ENCODE assay signal across 12 mouse cellular contexts in the genomic region with DNA sequence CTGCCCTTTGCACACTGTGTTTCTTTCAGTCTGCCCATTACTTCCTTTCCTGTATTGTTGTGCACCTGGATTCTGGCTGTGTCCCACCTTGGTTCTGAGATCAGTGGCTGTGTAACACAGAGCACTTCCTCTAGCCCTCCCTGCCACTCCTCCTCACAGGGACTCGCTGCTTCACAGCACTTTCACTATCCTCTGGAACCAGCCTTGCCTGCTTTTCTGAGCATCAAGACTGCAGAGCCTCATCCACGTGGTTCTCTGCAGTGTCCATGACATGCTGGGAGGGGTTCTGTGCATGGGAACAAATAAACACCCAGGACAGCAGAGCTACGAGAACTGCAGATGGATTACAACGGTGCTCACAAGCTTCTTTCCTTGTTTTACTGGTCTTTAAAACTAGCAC. TPM values are rescaled to one million over a fixed set of nuclear protein-coding genes. Genes with fewer than 3 reads are reported as not detected.
DNase-seq lines count a peak whose midpoint lies in the region; ATAC-seq lines count a peak whose summit lies in the region.
"Had no signal": no experiment of that assay in that cellular context is flagged by ENCODE, and none has a peak within 500 bp of the region (broad histone marks: within the 10 kb centered on the region; RNA-seq: fewer than 3 reads in every experiment).

No protein-coding gene starts in this region.

- peaks cover 7% of the 10 kb centered on the region; the same call in 1 of the 2 replicates for H3K36me3 ChIP-seq in liver, embryonic 12.5 days
- H3K36me3 ChIP-seq in liver, embryonic 11.5 days (ENCODE audit: control insufficient read depth, insufficient read depth, low read length) = no peaks in the 10 kb centered on the region
- no peaks in the 10 kb centered on the region for H3K36me3 ChIP-seq in limb, embryonic 11.5 days (ENCODE audit: control insufficient read depth, insufficient read depth, low read length)
- H3K36me3 ChIP-seq in stomach, embryonic 16.5 days (ENCODE audit: control insufficient read depth, insufficient read depth, low read length) = no peaks in the 10 kb centered on the region
- no peaks in the 10 kb centered on the region for H3K36me3 ChIP-seq in forebrain, embryonic 16.5 days (ENCODE audit: control insufficient read depth, insufficient read depth)
- H3K36me3 ChIP-seq: lung, embryonic 15.5 days had no signal

- peaks cover 32% of the 10 kb centered on the region for H3K4me1 ChIP-seq in liver, embryonic 12.5 days
- H3K4me1 ChIP-seq in liver, embryonic 11.5 days (replicated peaks; ENCODE audit: control insufficient read depth, insufficient read depth, low read length) = no peaks in the 10 kb centered on the region; the same call in none of the 2 replicates
- H3K4me1 ChIP-seq in limb, embryonic 11.5 days (ENCODE audit: control insufficient read depth, insufficient read depth, low read length) = peaks cover 18% of the 10 kb centered on the region
- 0 out of 2 replicates have a peak, but pooled peaks cover 3% of the 10 kb centered on the region for H3K4me1 ChIP-seq in stomach, embryonic 16.5 days (ENCODE audit: control insufficient read depth, insufficient read depth, low read length)
- no peaks in the 10 kb centered on the region for H3K4me1 ChIP-seq in forebrain, embryonic 16.5 days (replicated peaks; ENCODE audit: control insufficient read depth, insufficient read depth, low read length)
- H3K4me1 ChIP-seq: forebrain, embryonic 12.5 days; lung, embryonic 15.5 days had no signal

- DNase-seq in liver, embryonic 11.5 days (ENCODE audit: low spot score) = no peak
- peak; percentile 62 for DNase-seq in ZHBTc4 (ENCODE audit: low read depth, low spot score)
- DNase-seq in limb, embryonic 11.5 days (ENCODE audit: low spot score) = peak; percentile 26
- no peak for DNase-seq in ovary, adult 18-20 months (ENCODE audit: low spot score)
- DNase-seq: cerebellum, postnatal 10 days had no signal

- WGBS in liver, embryonic 12.5 days (ENCODE audit: insufficient replicate concordance) = 52% methylated on average over 4 of the region's 4 CpGs
- WGBS in liver, embryonic 11.5 days = 57% methylated on average over 4 of the region's 4 CpGs
- WGBS in limb, embryonic 11.5 days = 40% methylated on average over 4 of the region's 4 CpGs
- 28% methylated on average over 4 of the region's 4 CpGs for WGBS in stomach, embryonic 16.5 days
- WGBS in forebrain, embryonic 16.5 days = 71% methylated on average over 4 of the region's 4 CpGs

- H3K9ac ChIP-seq in liver, embryonic 12.5 days = no peak overlapping the region
- no peak overlapping the region for H3K9ac ChIP-seq in liver, embryonic 11.5 days (ENCODE audit: low read depth, low read length)
- 0 out of 2 replicates have a peak overlapping the region, but pooled peaks have one; percentile 12 for H3K9ac ChIP-seq in limb, embryonic 11.5 days (ENCODE audit: low read length)
- H3K9ac ChIP-seq in stomach, embryonic 16.5 days (ENCODE audit: low read length) = peak overlapping the region; percentile 53; the same call in 1 of the 2 replicates
- no peak overlapping the region for H3K9ac ChIP-seq in forebrain, embryonic 16.5 days (replicated peaks; ENCODE audit: low read depth, low read length)
- H3K9ac ChIP-seq: forebrain, embryonic 12.5 days; hindbrain, embryonic 13.5 days; lung, embryonic 15.5 days had no signal

- H3K4me2 ChIP-seq in liver, embryonic 12.5 days = no peak overlapping the region
- H3K4me2 ChIP-seq in liver, embryonic 11.5 days = no peak overlapping the region
- no peak overlapping the region for H3K4me2 ChIP-seq in limb, embryonic 11.5 days (ENCODE audit: low read depth, severe bottlenecking)
- no peak overlapping the region for H3K4me2 ChIP-seq in stomach, embryonic 16.5 days (ENCODE audit: low read depth, low read length)
- H3K4me2 ChIP-seq in forebrain, embryonic 16.5 days (ENCODE audit: low read length) = no peak overlapping the region
- H3K4me2 ChIP-seq: forebrain, embryonic 12.5 days; hindbrain, embryonic 13.5 days; lung, embryonic 15.5 days had no signal

- peak overlapping the region; percentile 11; the same call in 1 of the 2 replicates for H3K27ac ChIP-seq in liver, embryonic 12.5 days
- H3K27ac ChIP-seq in liver, embryonic 11.5 days (ENCODE audit: low read depth, low read length) = no peak overlapping the region
- H3K27ac ChIP-seq in limb, embryonic 11.5 days (replicated peaks; ENCODE audit: low read depth, low read length) = no peak overlapping the region; the same call in 1 of the 2 replicates
- no peak overlapping the region for H3K27ac ChIP-seq in stomach, embryonic 16.5 days (ENCODE audit: low read length)
- H3K27ac ChIP-seq in forebrain, embryonic 16.5 days (ENCODE audit: low read length) = no peak overlapping the region
- H3K27ac ChIP-seq: forebrain, embryonic 12.5 days; hindbrain, embryonic 13.5 days; layer of hippocampus, adult 2 months; lung, embryonic 15.5 days had no signal

- H3K4me3 ChIP-seq in liver, embryonic 12.5 days = no peak overlapping the region
- H3K4me3 ChIP-seq in liver, embryonic 11.5 days (ENCODE audit: low read depth, low read length) = no peak overlapping the region
- H3K4me3 ChIP-seq in limb, embryonic 11.5 days (ENCODE audit: low read depth, low read length) = no peak overlapping the region
- H3K4me3 ChIP-seq in stomach, embryonic 16.5 days (replicated peaks; ENCODE audit: low read length) = no peak overlapping the region
- H3K4me3 ChIP-seq in forebrain, embryonic 16.5 days (replicated peaks; ENCODE audit: low read length) = no peak overlapping the region
- H3K4me3 ChIP-seq: forebrain, embryonic 12.5 days; hindbrain, embryonic 13.5 days; layer of hippocampus, adult 2 months; lung, embryonic 15.5 days had no signal

- no peaks in the 10 kb centered on the region for H3K27me3 ChIP-seq in liver, embryonic 12.5 days (replicated peaks)
- H3K27me3 ChIP-seq in liver, embryonic 11.5 days (replicated peaks; ENCODE audit: control insufficient read depth, insufficient read depth, low read length) = no peaks in the 10 kb centered on the region
- no peaks in the 10 kb centered on the region for H3K27me3 ChIP-seq in limb, embryonic 11.5 days (ENCODE audit: control insufficient read depth, insufficient read depth, low read length)
- H3K27me3 ChIP-seq in stomach, embryonic 16.5 days (ENCODE audit: control insufficient read depth, insufficient read depth, low read length) = no peaks in the 10 kb centered on the region
- no peaks in the 10 kb centered on the region for H3K27me3 ChIP-seq in forebrain, embryonic 16.5 days (replicated peaks; ENCODE audit: control insufficient read depth, insufficient read depth, low read length)
- H3K27me3 ChIP-seq: forebrain, embryonic 12.5 days; hindbrain, embryonic 13.5 days; lung, embryonic 15.5 days had no signal

- H3K9me3 ChIP-seq in liver, embryonic 12.5 days (replicated peaks) = no peaks in the 10 kb centered on the region
- no peaks in the 10 kb centered on the region for H3K9me3 ChIP-seq in liver, embryonic 11.5 days (ENCODE audit: control insufficient read depth, low read length)
- no peaks in the 10 kb centered on the region for H3K9me3 ChIP-seq in limb, embryonic 11.5 days (ENCODE audit: control insufficient read depth, low read length)
- no peaks in the 10 kb centered on the region for H3K9me3 ChIP-seq in stomach, embryonic 16.5 days (replicated peaks; ENCODE audit: control insufficient read depth, low read length)
- H3K9me3 ChIP-seq in forebrain, embryonic 16.5 days (ENCODE audit: control insufficient read depth, low read length) = no peaks in the 10 kb centered on the region
- H3K9me3 ChIP-seq: forebrain, embryonic 12.5 days; hindbrain, embryonic 13.5 days; lung, embryonic 15.5 days had no signal

- ATAC-seq in liver, embryonic 12.5 days = no peak
- no peak for ATAC-seq in liver, embryonic 11.5 days (replicated peaks; ENCODE audit: low FRiP score)
- ATAC-seq in limb, embryonic 11.5 days (ENCODE audit: insufficient number of reproducible peaks, low FRiP score, low TSS enrichment, low read depth) = peak; percentile 13; the same call in 1 of the 2 replicates
- peak; percentile 33; the same call in 1 of the 2 replicates for ATAC-seq in stomach, embryonic 16.5 days (ENCODE audit: insufficient read depth, low FRiP score)
- ATAC-seq in forebrain, embryonic 16.5 days = no peak

RNA-seq across cellular contexts. Expression of gene Prdm2, which starts 22.1 kb away (rescaled TPM):
- polyA plus RNA-seq in liver, embryonic 12.5 days (2016; fragmentation: Nextera tagmentation; extraction: Ambion mirVana) = 5.2 and 6.2 TPM in 2 replicates
- 7.3 and 8.3 TPM in 2 replicates for polyA plus RNA-seq in liver, embryonic 11.5 days (2014; fragmentation: Nextera tagmentation; extraction: Ambion mirVana)
- 15.8 and 16.9 TPM in 2 replicates for polyA plus RNA-seq in limb, embryonic 11.5 days (2014; fragmentation: Nextera tagmentation; extraction: Ambion mirVana)
- polyA plus RNA-seq in stomach, embryonic 16.5 days (2015; fragmentation: Nextera tagmentation; extraction: Ambion mirVana) = 8.9 and 10.2 TPM in 2 replicates
- 18.1 and 19.4 TPM in 2 replicates for polyA plus RNA-seq in forebrain, embryonic 16.5 days (2015; fragmentation: Nextera tagmentation; extraction: Ambion mirVana)

Comparison
In these comparisons a context has a peak if more than half of its experiments do, and no peak if none do; other contexts are left out.
1. ATAC-seq: peak in limb, embryonic 11.5 days (single experiment) and stomach, embryonic 16.5 days (single experiment); none in liver, embryonic 12.5 days (single experiment), liver, embryonic 11.5 days (single experiment) and forebrain, embryonic 16.5 days (single experiment).
2. H3K9ac ChIP-seq: peak in limb, embryonic 11.5 days (single experiment) and stomach, embryonic 16.5 days (single experiment); none in liver, embryonic 12.5 days (single experiment), liver, embryonic 11.5 days (single experiment) and forebrain, embryonic 16.5 days (single experiment).
3. DNase-seq: peak in ZHBTc4 (single experiment) and limb, embryonic 11.5 days (single experiment); none in liver, embryonic 11.5 days (single experiment) and ovary, adult 18-20 months (single experiment).